9 mouse cellular contexts compared by ENCODE assay signal in the genomic region with DNA sequence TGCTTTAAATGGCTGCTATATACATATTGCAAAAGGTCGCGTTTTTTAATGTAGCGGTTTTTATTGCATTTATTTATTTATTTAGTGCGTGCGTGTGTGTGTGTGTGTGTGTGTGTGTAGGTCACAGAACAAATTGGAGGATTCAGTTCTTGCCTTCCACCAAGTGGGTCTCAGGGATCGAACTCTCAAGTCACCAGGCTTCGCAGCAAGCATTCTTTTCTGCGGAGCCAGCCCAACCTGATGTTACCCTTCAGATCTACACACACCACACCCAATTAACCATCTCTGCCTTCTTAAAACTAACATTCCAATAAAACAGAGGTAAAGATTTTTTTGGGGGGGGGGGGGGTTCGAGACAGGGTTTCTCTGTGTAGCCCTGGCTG. TPM values are rescaled to one million over a fixed set of nuclear protein-coding genes. Genes with fewer than 3 reads are reported as not detected.
A peak's percentile ranks its signal among the peaks of the same experiment; 100 is the strongest.
DNase-seq lines count a peak whose midpoint lies in the region; ATAC-seq and TF ChIP-seq lines count a peak whose summit lies in the region.
"Had no signal": no experiment of that assay in that cellular context is flagged by ENCODE, and none has a peak within 500 bp of the region (broad histone marks: within the 10 kb centered on the region; RNA-seq: fewer than 3 reads in every experiment).

No protein-coding gene starts in this region.

- DNase-seq in heart, embryonic 10.5 days (ENCODE audit: low spot score) = no peak
- DNase-seq in heart, postnatal 10 days = no peak
- DNase-seq in thymus, adult 2 months = no peak
- DNase-seq in thymus, postnatal 14 days = no peak
- DNase-seq in liver, embryonic 13.5 days = no peak
- no peak for DNase-seq in right cerebral cortex, postnatal 10 days (ENCODE audit: low spot score in 2 of 2)
- DNase-seq in adrenal gland, postnatal 14 days = no peak
- DNase-seq in frontal cortex, postnatal 14 days (ENCODE audit: low spot score in 2 of 2) = no peak

- ATAC-seq in liver, embryonic 13.5 days (ENCODE audit: low read depth) = no peak

- H3K9me3 ChIP-seq in heart, embryonic 10.5 days = no peaks in the 10 kb centered on the region
- H3K9me3 ChIP-seq in liver, embryonic 13.5 days (replicated peaks) = no peaks in the 10 kb centered on the region

- H3K4me2 ChIP-seq in liver, embryonic 13.5 days = peak overlapping the region; percentile 82

- no peak for TF ChIP-seq CTCF in thymus, adult 2 months (IDR thresholded peaks at IDR 0.05; ENCODE audit: borderline replicate concordance, control insufficient read depth, extremely low read depth, insufficient read depth, low read length, poor library complexity)

- H3K4me1 ChIP-seq in heart, embryonic 10.5 days = peaks cover 30% of the 10 kb centered on the region
- H3K4me1 ChIP-seq in thymus, adult 2 months (replicated peaks; ENCODE audit: control insufficient read depth, insufficient read depth, low read length) = peaks cover 27% of the 10 kb centered on the region
- H3K4me1 ChIP-seq in liver, embryonic 13.5 days (replicated peaks) = peaks cover 39% of the 10 kb centered on the region

- peaks cover 21% of the 10 kb centered on the region for H3K36me3 ChIP-seq in heart, embryonic 10.5 days
- H3K36me3 ChIP-seq in thymus, adult 2 months (ENCODE audit: control insufficient read depth, insufficient read depth, low read length) = no peaks in the 10 kb centered on the region
- peaks cover 15% of the 10 kb centered on the region for H3K36me3 ChIP-seq in liver, embryonic 13.5 days

- peak overlapping the region; percentile 91 for H3K9ac ChIP-seq in liver, embryonic 13.5 days

- WGBS in heart, embryonic 10.5 days = 22% methylated on average over 9 of the region's 9 CpGs
- WGBS in thymus, adult 2 months = 31% methylated on average over 9 of the region's 9 CpGs
- 22% methylated on average over 9 of the region's 9 CpGs for WGBS in liver, embryonic 13.5 days (ENCODE audit: insufficient replicate concordance)

- peak overlapping the region; percentile 100 for H3K4me3 ChIP-seq in heart, embryonic 10.5 days
- peak overlapping the region; percentile 74 for H3K4me3 ChIP-seq in thymus, adult 2 months (ENCODE audit: control insufficient read depth, insufficient read depth, low read length)
- H3K4me3 ChIP-seq in liver, embryonic 13.5 days (replicated peaks) = peak overlapping the region; percentile 94

- intact Hi-C loops in heart, postnatal 10 days (cut with DNase I) = no loop called here

- peak overlapping the region; percentile 95 for H3K27ac ChIP-seq in heart, embryonic 10.5 days
- H3K27ac ChIP-seq in thymus, adult 2 months (ENCODE audit: control insufficient read depth, insufficient read depth, low read length) = no peak overlapping the region
- H3K27ac ChIP-seq in liver, embryonic 13.5 days = no peak overlapping the region

- H3K27me3 ChIP-seq in heart, embryonic 10.5 days (ENCODE audit: insufficient read depth, poor library complexity, severe bottlenecking) = peaks cover 8% of the 10 kb centered on the region; the same call in 1 of the 2 replicates
- H3K27me3 ChIP-seq in thymus, adult 2 months (ENCODE audit: control insufficient read depth, insufficient read depth, low read length) = no peaks in the 10 kb centered on the region; the same call in 1 of the 2 replicates
- H3K27me3 ChIP-seq in liver, embryonic 13.5 days = peaks cover 4% of the 10 kb centered on the region

- TF ChIP-seq POLR2A in thymus, adult 2 months (IDR thresholded peaks at IDR 0.05; ENCODE audit: control insufficient read depth, extremely low read depth, insufficient read depth, low read length, poor library complexity) = no peak

RNA-seq across cellular contexts. Expression of a gene that starts 0.3 kb away (rescaled TPM):
- 29.4 and 31.2 TPM in 2 replicates for polyA plus RNA-seq in heart, embryonic 10.5 days (2016; fragmentation: Nextera tagmentation; extraction: Ambion mirVana)
- 10 to 100 TPM; 50.1 to 58.1 TPM for total RNA-seq in heart, postnatal 10 days (2021)
- 18.0 and 20.9 TPM in 2 replicates for polyA plus RNA-seq in thymus, adult 2 months (2012; rRNA removed)
- polyA plus RNA-seq in liver, embryonic 13.5 days (2015; fragmentation: Nextera tagmentation; extraction: Ambion mirVana) = 8.7 and 10.0 TPM in 2 replicates
- 49.7 and 56.2 TPM in 2 replicates for total RNA-seq in adrenal gland, postnatal 14 days (2021)

RNA-seq across cellular contexts. Expression of a gene that starts 8.9 kb away (rescaled TPM):
- not detected in 2 replicates for polyA plus RNA-seq in heart, embryonic 10.5 days (2016; fragmentation: Nextera tagmentation; extraction: Ambion mirVana)
- under 1 TPM; 0.30 to 0.38 TPM for total RNA-seq in heart, postnatal 10 days (2021)
- polyA plus RNA-seq in thymus, adult 2 months (2012; rRNA removed) = 0.06 and 0.07 TPM in 2 replicates
- polyA plus RNA-seq in liver, embryonic 13.5 days (2015; fragmentation: Nextera tagmentation; extraction: Ambion mirVana) = 0.01 TPM in 1 of 2 replicates, not detected in the other
- 0.22 and 0.71 TPM in 2 replicates for total RNA-seq in adrenal gland, postnatal 14 days (2021)
- polyA plus RNA-seq: large intestine, adult 2 months had no signal
